Mouse (Mus musculus): Measurements from ENCODE around the gene Mlana.

Mlana gene

DNA sequence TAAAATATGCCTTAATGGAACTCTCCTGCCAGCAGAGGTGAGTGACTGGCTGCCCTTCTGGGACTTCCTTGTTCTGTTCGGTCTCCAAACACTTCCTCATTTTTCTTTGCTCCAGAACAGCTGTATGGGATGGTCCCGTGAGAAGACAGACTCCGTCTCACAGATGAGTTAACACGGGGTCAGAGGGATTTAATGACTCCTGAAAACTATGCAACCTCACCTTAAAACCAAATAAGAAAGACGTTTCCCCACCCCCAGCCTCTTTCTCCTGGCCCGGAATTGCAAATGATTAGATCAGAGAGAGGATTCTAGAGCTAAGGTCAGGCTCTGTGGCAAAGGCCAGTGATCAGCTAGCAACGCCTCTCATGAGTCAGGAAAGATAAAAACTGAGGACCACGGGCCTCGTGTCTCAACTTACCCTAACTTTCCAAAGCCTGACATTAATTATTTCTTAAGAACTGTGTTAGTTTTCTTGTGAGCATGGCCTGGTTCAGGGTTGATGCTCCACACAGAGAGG lies 22.0 kb upstream of the Mlana start:
- no peak for DNase-seq (ENCODE audit: low spot score)

GRCm38 (mm10) chr19:29676479-29677193 lies 21.0 kb upstream of the Mlana start:
- DNase-seq (ENCODE audit: low spot score), result no peak

- DNase-seq (ENCODE audit: low spot score), result no peak
Observed at GRCm38 (mm10) chr19:29678181-29678778, 19.3 kb upstream of the Mlana start.

DNA sequence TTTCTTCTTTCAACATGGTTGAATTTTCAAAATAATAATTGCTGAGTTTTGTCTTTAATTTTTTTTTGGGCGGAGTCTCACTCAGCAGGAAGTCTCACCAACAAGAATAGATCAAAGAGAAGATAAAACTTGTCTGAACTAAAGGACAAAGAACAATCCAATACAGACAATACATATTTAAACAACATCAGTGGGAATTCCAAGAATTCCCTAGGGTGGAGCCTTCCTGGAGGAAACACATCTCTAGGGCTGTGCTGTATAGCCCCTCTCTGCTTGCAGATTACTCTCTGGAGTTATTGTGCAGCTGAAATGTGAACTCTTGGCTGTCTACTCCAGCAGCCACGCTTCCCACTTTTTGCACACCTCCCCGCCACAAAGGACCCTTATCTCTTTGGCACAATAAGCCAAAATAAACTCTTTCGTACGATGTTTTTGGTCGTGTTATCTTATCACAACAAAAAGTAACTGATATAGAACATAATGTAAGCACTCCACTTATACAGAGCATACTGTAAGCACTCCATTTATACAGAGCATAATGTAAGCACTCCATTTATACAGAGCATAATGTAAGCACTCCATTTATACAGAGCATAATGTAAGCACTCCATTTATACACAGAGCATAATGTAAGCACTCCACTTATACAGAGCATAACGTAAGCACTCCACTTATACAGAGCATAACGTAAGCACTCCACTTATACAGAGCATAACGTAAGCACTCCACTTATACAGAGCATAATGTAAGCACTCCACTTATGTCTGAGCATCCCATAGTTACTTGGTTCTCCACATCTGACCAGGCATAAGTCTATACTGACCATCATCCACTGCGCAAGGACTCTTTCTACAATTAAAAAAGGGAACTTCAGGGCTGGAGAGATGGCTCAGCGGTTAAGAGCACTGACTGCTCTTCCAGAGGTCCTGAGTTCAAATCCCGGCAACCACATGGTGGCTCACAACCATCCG lies 17.2 kb upstream of the Mlana start:
- DNase-seq (ENCODE audit: low spot score), result no peak

DNA sequence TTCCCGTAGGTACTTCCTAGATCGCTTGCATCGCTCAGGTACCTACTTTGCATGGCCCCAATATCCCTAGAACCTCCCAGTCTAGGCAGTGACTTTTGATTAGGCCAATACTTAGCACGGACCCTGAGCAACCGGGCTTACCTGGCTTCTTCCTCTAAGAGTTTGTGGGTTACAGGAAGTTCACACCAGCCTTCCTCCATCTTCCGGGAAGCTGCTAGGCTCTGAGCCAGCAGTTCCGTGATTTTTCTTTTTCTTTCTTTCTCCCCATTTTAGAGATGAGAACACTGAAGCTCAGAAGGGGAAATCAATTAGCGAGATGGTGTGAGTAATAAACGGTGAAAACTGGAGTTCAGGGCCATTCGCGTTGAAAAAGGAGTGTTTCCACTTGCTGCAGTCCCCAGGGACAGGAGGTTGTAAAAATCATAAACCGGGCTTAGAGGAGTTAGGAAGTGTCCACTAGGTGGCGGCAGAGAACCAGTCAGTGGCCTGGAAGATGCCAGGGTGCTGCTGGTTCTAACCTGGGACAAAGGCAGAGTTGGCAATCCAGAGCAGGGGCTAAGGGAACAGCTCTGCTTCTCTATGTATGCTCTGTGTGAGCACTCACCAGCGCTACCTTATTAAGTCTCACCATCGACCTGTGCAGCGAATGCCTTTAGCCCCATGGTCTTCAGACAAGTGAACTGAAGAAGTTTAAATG lies 13.6 kb upstream of the Mlana start:
- no peak for DNase-seq (ENCODE audit: low spot score)

DNA sequence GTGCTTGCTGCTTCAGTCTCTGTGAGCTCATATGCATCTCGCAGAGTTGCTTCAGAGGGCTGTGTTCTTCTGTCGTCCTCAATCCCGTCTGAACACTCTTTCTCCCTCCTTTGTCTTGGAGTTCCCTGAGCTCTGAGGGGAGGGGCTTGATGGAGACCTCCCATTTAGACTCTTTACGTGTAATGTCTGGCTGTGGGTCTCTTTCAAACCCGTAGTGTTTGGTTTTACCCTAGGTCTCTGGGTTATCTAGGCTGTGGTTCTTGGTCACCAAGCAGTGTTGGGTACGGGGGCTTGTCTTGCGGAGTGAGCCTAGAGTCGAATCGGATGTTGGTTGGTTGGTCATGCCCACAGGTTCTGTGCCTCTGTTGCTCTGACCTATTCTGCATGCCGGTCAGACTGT lies 2.6 kb upstream of the Mlana start:
- no peak for DNase-seq (ENCODE audit: low spot score)

DNA sequence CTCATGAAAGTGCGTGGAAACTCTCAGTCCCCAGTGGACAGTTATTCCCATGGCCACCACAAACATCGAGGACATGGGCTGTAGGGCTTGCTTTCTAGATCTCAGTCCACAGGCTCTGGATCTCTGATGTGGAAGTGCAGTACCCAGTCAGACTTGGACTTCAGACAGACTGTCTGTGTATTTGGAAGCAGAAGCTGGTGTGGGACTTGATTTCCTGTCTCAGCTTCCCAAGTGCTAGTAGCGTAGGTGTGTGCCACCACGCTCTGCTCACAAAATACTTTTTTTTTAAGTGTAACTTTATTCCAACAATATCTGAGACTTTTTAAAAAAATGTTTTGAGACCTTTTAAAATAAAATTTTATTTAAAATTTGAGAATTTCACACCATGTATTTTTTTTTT lies 1.3 kb upstream of the Mlana start:
- no peak for DNase-seq (ENCODE audit: low spot score)

DNA sequence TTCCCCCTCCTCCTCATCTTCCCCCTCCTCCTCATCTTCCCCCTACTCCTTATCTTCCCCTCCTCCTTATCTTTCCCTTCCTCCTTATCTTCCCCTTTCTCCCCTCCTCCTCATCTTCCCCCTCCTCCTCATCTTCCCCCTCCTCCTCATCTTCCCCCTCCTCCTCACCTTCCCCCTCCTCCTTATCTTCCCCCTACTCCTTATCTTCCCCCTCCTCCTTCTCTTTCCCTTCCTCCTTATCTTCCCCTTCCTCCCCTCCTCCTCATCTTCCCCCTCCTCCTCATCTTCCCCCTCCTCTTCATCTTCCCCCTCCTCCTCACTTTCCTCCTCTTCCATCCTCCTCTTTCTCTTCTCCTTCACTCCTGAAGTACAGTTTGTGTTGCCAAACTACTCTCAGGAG lies 784 bp upstream of the Mlana start:
- DNase-seq (ENCODE audit: low spot score), result no peak

- no peak for DNase-seq (ENCODE audit: low spot score)
Observed at GRCm38 (mm10) chr19:29701707-29702106, 4.1 kb downstream of the Mlana start.

GRCm38 (mm10) chr19:29704436-29704835 lies 6.8 kb downstream of the Mlana start:
- no peak for DNase-seq (ENCODE audit: low spot score)

DNA sequence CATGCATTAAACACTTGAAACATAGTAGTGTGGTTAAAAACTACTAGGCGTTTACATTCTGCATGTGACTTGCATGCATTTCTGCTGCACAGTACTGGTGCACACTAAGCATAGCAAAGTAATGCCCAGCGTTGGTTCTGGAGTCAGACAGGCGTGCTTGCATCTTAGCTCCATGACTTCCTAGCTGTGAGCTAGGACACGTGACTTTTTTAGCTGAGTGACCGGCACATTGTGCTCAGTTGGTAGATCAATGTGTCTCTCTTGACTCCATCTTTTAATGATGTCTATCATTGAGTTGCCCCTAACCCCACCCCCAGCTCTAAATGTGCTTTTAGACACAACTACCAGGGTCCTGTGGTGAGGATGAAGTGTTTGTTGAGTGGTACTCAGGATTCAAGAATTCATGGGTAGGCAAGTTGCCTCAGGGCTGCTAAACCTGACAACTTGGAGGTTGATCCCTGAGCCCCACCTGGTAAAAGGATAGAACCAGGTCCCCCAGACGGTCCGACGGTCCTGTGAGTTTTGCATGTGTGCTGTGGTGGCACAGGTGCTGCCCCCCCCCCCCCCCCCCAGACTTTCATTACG lies 9.8 kb downstream of the Mlana start:
- DNase-seq (ENCODE audit: low spot score), result no peak

DNA sequence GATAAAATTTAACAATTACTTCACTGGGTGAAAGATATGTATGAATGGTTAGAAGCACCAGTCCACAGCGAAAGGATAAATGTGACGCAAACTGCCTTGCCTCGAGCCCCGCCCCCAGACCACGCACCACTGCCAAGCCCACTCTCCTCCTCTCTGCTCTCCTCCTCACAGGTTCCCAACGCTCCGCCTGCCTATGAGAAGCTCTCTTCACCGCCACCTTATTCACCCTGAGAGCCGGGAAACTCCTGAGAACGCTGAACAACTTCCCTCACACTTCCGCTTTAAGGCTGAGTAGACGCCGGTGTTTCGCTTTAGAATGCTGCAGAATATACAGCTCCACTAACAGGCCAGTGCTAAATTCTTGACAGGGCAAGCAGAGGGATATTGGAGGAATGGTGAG lies 10.4 kb downstream of the Mlana start:
- DNase-seq (ENCODE audit: low spot score), result no peak

DNA sequence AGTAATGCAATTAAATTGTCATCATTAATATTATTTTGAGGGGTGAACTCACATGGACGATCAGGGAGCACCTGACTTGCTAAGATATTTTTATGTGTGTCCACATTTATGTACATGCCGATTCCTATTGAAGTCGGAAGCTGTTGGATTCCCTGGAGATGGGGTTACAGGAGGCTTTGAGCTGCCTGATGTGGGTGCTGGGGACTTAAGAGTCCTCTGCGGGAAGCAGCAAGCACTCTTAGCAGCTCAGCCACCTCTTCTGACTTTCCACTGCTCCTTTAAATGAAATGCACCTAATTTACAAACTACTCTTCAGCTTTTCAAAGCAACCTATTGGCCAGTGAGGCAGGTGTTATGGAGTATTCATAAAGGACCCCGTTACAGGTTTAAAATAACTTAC lies 10.8 kb downstream of the Mlana start:
- no peak for DNase-seq (ENCODE audit: low spot score)

GRCm38 (mm10) chr19:29709461-29709860 lies 11.8 kb downstream of the Mlana start:
- DNase-seq (ENCODE audit: low spot score), result no peak

DNA sequence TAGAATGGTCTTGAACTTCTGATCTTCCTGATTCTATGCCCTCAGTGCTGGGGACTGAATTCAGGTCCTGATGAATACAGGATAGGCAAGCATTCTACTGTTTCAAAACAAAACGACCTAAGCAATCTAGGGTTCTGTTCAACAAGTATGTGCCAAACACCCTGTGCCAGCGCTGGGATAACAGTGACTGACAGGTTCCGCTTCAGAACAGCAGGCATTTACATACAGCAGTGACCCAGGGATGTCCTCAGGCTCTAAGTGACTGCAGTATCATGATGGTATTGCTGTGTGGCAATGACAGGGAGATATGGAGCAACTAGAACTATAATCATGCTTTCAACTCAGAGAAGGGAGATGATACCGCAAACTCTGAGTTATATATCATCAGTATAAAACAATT lies 15.8 kb downstream of the Mlana start:
- DNase-seq (ENCODE audit: low spot score), result no peak

DNA sequence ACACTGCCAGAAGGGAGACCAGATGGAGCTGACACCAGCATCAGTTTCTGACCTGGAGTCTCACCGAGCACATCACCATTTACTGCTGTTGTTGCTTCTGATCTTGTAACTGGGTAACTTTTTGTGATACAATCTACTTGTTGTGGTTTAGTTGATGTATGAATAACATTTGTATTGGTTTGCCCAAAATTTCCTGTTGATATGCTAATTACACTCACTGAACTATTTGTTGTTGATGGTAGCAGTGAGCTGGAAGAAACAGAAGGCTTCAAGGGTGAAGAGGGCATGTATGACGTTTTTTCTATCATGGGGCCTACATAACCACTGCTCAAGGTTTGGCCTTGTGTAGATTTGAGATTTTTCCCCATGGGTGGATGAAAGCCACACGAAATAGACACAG lies 20.2 kb downstream of the Mlana start:
- no peak for DNase-seq (ENCODE audit: low spot score)

DNA sequence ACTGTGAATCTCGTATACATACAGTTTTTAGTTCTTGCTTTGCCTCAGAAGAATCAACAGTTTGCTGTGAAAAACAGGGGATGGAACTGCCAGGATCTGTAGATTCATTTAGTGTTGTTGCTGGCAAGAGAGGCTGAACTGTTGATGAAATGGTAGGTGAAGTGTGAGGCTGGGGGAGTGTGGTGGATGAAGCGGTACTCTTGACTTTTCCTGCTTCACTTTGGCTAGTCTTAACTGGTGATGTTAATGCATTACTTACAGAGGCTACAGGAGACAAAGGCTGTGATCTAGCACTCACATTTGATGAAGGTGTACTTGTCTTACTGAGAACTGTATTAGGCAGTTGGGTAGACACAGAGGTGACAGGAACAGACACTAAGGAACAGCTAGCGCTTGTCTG lies 20.9 kb downstream of the Mlana start:
- DNase-seq (ENCODE audit: low spot score), result no peak

DNA sequence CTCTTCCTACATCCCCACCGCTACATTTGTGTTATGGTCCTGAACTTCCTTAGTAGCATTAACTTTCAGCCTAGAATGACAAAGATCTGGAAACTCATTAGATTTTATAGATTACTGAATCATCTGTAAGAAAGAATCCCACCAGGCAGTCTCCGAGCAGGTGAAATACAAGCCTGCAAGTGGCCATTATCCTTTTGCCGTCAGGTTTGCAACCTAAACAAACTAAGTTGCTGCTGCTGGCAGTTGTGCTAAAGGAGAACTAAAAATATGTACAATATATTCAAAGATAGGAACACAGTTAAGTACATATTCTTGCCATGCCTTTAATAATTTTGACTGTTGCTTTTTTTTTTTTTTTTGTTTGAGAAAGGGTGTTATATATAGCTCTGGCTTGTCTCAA lies 37.8 kb downstream of the Mlana start:
- no peak for DNase-seq (ENCODE audit: low spot score)

GRCm38 (mm10) chr19:29739608-29740007 lies 42.0 kb downstream of the Mlana start:
- no peak for DNase-seq (ENCODE audit: low spot score)

DNA sequence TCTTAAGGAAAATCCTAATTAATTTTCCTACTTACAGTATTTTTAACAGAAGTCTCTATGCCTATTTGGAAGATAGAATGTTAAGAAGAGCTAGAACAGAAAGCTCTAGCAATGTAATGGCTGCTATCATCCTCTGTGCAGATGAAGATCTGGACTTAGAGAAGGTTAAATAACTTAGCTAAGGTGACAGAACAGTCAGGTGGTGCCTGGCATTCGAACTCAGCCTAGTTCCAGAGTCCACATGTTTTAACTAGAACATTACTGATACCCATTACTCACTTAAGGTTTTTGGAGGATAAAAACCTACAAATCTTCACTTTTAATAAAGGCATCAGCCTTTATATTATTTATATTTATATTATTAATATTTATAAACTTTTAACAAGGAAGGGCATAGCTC lies 43.0 kb downstream of the Mlana start:
- no peak for DNase-seq (ENCODE audit: low spot score)

DNA sequence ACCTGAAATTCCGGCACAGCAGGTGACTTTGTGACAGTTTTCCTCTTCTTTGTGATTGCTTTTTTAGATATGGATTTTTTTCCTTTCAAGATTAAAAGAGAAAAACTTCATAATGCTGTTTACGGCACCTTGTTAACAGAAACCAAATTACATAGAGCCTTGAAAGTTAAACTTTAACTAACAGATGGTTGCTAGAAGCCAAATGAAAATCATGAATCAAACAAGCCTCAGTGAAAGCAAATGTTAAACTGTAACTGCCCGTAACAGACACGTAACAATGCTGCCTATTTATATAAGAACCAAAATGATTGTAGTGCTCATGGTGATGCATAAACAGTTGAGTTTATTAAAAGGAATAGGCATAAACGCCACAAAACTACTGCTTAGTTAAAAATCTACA lies 45.9 kb downstream of the Mlana start:
- no peak for DNase-seq (ENCODE audit: low spot score)

DNA sequence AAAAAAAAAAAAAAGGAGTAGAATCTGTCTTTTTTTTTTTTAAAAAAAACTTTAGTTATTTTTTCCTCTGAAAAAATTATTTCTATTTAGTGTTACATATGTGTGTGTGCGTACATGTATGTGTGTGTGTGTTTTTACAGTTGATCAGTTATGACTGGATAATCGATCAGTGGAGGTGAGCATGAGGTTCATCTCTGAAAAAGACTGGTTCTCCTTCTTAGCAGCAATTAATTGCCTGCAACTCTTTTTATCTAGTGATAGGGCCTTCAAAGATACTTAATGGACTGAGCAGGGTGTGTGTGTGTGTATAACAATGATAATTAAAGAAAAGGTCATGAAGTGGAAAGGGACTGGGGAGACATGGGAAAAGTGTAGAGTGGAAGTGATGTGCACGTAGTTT lies 53.4 kb downstream of the Mlana start:
- no peak for DNase-seq (ENCODE audit: low spot score)

All from layer of hippocampus, adult 9-10 months (tissue).